Mouse (Mus musculus): ENCODE results near the gene Zfp219. TPM values are rescaled to one million over a fixed set of nuclear protein-coding genes. Genes with fewer than 3 reads are reported as not detected.

The Zfp219 gene
- total RNA-seq (2023): 12.9 TPM

GRCm38 (mm10) chr14:52020486-52021137 is at the start of gene Zfp219:
TSS of gene Zfp219 (minus strand) at chr14:52020733.

GRCm38 (mm10) chr14:52042359-52042758 is 21.8 kb upstream of the Zfp219 start, which contains the start of gene Olfr221:
TSS of gene Olfr221 (minus strand) at chr14:52042459.

GRCm38 (mm10) chr14:52015445-52016100 is 5.0 kb downstream of the Zfp219 start, which contains the start of gene Tmem253:
TSS of gene Tmem253 (plus strand) at chr14:52015658.

GRCm38 (mm10) chr14:51984247-51985231 is 36.0 kb downstream of the Zfp219 start, which contains the start of gene Arhgef40:
TSS of gene Arhgef40 (plus strand) at chr14:51984719.

Other genes starting within 250 kb of the Zfp219 start
- gene Ang4, start 247.1 kb downstream of the Zfp219 start, total RNA-seq (2023): not detected
- gene AY358078, start 220.7 kb downstream of the Zfp219 start, total RNA-seq (2023): not detected
- gene Ear6, start 167.0 kb downstream of the Zfp219 start, total RNA-seq (2023): not detected
- 51.4 TPM for gene Mettl17, start 135.9 kb downstream of the Zfp219 start, total RNA-seq (2023)
- 0.67 TPM for gene Slc39a2, start 127.8 kb downstream of the Zfp219 start, total RNA-seq (2023)
- gene Ndrg2, start 106.6 kb downstream of the Zfp219 start, total RNA-seq (2023): 12.7 TPM
- not detected for gene Tppp2, start 102.3 kb downstream of the Zfp219 start, total RNA-seq (2023)
- gene Rnase13, start 98.0 kb downstream of the Zfp219 start, total RNA-seq (2023): not detected
- gene Arhgef40, start 36.0 kb downstream of the Zfp219 start, total RNA-seq (2023): 0.70 TPM
- not detected for gene Tmem253, start 5.1 kb downstream of the Zfp219 start, total RNA-seq (2023)
- gene Olfr221, start 21.7 kb upstream of the Zfp219 start, total RNA-seq (2023): not detected
- gene Hnrnpc, start 83.3 kb upstream of the Zfp219 start, total RNA-seq (2023): 508 TPM
- 16.8 TPM for gene Rpgrip1, start 90.0 kb upstream of the Zfp219 start, total RNA-seq (2023)
- gene Supt16, start 176.7 kb upstream of the Zfp219 start, total RNA-seq (2023): 67.1 TPM
- gene Chd8, start 237.0 kb upstream of the Zfp219 start, total RNA-seq (2023): 241 TPM

Measured in CD4-positive naive resting alpha-beta T cell, adult 76 days (primary cell).